8 mouse cellular contexts compared by ENCODE assay signal in the genomic region with DNA sequence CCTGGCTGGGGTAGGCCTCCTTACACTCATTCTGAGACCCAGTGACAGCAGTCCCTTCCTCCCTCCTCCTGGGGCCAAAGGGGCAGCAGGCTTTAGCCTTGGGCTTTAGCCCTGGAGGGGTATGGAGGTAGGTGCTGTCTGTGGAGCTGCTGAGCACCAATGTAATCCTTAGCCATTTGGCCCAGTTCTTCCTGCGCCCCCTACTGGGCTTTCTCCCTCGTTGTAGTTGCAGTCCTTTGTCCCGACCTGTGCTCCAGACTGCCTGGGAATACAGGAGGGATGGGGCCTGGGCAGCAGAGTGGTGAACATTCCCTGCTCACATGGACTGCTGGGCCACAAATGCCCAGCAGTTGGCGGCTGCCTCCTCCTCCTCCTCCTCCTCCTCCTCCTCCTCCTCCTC. TPM values are rescaled to one million over a fixed set of nuclear protein-coding genes. Genes with fewer than 3 reads are reported as not detected.
DNase-seq lines count a peak whose midpoint lies in the region; ATAC-seq and TF ChIP-seq lines count a peak whose summit lies in the region.

No protein-coding gene starts in this region.

- H3K4me3 ChIP-seq in forebrain, embryonic 14.5 days (ENCODE audit: low read depth, low read length) = no peak overlapping the region
- no peak overlapping the region for H3K4me3 ChIP-seq in intestine, embryonic 14.5 days (ENCODE audit: low read depth, low read length)
- no peak overlapping the region for H3K4me3 ChIP-seq in limb, embryonic 12.5 days (replicated peaks)
- H3K4me3 ChIP-seq in midbrain, postnatal 0 days (ENCODE audit: low read depth, low read length) = no peak overlapping the region

- H3K27ac ChIP-seq in forebrain, embryonic 14.5 days (ENCODE audit: low read depth, low read length) = no peak overlapping the region
- H3K27ac ChIP-seq in intestine, embryonic 14.5 days (ENCODE audit: low read depth) = no peak overlapping the region
- no peak overlapping the region for H3K27ac ChIP-seq in limb, embryonic 12.5 days
- no peak overlapping the region for H3K27ac ChIP-seq in midbrain, postnatal 0 days (ENCODE audit: low read depth, low read length)

- peaks cover 70% of the 10 kb centered on the region for H3K36me3 ChIP-seq in forebrain, embryonic 14.5 days (ENCODE audit: control insufficient read depth, insufficient read depth, low read length)
- H3K36me3 ChIP-seq in intestine, embryonic 14.5 days (ENCODE audit: control insufficient read depth, insufficient read depth, low read length) = peaks cover 68% of the 10 kb centered on the region
- peaks cover 86% of the 10 kb centered on the region for H3K36me3 ChIP-seq in limb, embryonic 12.5 days
- peaks cover 64% of the 10 kb centered on the region for H3K36me3 ChIP-seq in midbrain, postnatal 0 days (ENCODE audit: insufficient read depth, low read length)

- TF ChIP-seq CTCF in midbrain, postnatal 0 days (IDR thresholded peaks at IDR 0.05) = peak; percentile 77

- no peak overlapping the region; the same call in 1 of the 2 replicates for H3K9ac ChIP-seq in forebrain, embryonic 14.5 days (ENCODE audit: low read length)
- H3K9ac ChIP-seq in intestine, embryonic 14.5 days (ENCODE audit: low read length) = no peak overlapping the region
- no peak overlapping the region for H3K9ac ChIP-seq in limb, embryonic 12.5 days (replicated peaks)
- H3K9ac ChIP-seq in midbrain, postnatal 0 days (replicated peaks; ENCODE audit: low read length, poor library complexity, severe bottlenecking) = no peak overlapping the region; the same call in 1 of the 2 replicates

- H3K4me1 ChIP-seq in forebrain, embryonic 14.5 days (ENCODE audit: control insufficient read depth, insufficient read depth, low read length) = peaks cover 21% of the 10 kb centered on the region
- H3K4me1 ChIP-seq in intestine, embryonic 14.5 days (replicated peaks; ENCODE audit: control insufficient read depth, insufficient read depth, low read length) = peaks cover 7% of the 10 kb centered on the region; the same call in 1 of the 2 replicates
- H3K4me1 ChIP-seq in limb, embryonic 12.5 days (replicated peaks) = peaks cover 53% of the 10 kb centered on the region
- no peaks in the 10 kb centered on the region for H3K4me1 ChIP-seq in midbrain, postnatal 0 days (ENCODE audit: insufficient read depth, low read length)

- peak; percentile 61 for DNase-seq in left cerebral cortex, adult 11 months (ENCODE audit: low spot score)
- DNase-seq in left cerebral cortex, postnatal 36 days (ENCODE audit: low spot score in 2 of 2) = no peak
- DNase-seq in c-Kit-positive CD71-positive TER-119-positive erythroid progenitor cells, embryonic 14.5 days (ENCODE audit: low spot score) = peak; percentile 40
- DNase-seq in forebrain, embryonic 14.5 days (ENCODE audit: low spot score) = peak; percentile 87
- DNase-seq in intestine, embryonic 14.5 days (ENCODE audit: low spot score) = peak; percentile 88
- DNase-seq in midbrain, postnatal 0 days (ENCODE audit: low spot score) = peak; percentile 80
- DNase-seq in testis, postnatal 10 days (ENCODE audit: low spot score) = peak; percentile 85

- WGBS in forebrain, embryonic 14.5 days = 3% methylated on average over 3 of the region's 4 CpGs
- 9% methylated on average over 4 of the region's 4 CpGs for WGBS in intestine, embryonic 14.5 days
- 3% methylated on average over 3 of the region's 4 CpGs for WGBS in limb, embryonic 12.5 days
- whole genome bisulfite sequencing in midbrain, postnatal 0 days = 16% methylated on average over 4 of the region's 4 CpGs

- H3K27me3 ChIP-seq in forebrain, embryonic 14.5 days (replicated peaks; ENCODE audit: control insufficient read depth, insufficient read depth, low read length) = no peaks in the 10 kb centered on the region
- no peaks in the 10 kb centered on the region for H3K27me3 ChIP-seq in intestine, embryonic 14.5 days (replicated peaks; ENCODE audit: control insufficient read depth, insufficient read depth, low read length)
- peaks cover 9% of the 10 kb centered on the region; the same call in 1 of the 2 replicates for H3K27me3 ChIP-seq in limb, embryonic 12.5 days
- no peaks in the 10 kb centered on the region for H3K27me3 ChIP-seq in midbrain, postnatal 0 days (ENCODE audit: insufficient read depth, low read length)

- intact Hi-C loops in left cerebral cortex, postnatal 36 days (cut with DNase I) = no loop called here

- no peaks in the 10 kb centered on the region for H3K9me3 ChIP-seq in forebrain, embryonic 14.5 days (replicated peaks; ENCODE audit: control insufficient read depth, low read length)
- H3K9me3 ChIP-seq in intestine, embryonic 14.5 days (ENCODE audit: control insufficient read depth, low read length) = no peaks in the 10 kb centered on the region
- H3K9me3 ChIP-seq in limb, embryonic 12.5 days = no peaks in the 10 kb centered on the region
- no peaks in the 10 kb centered on the region for H3K9me3 ChIP-seq in midbrain, postnatal 0 days (ENCODE audit: low read length)

- ATAC-seq in forebrain, embryonic 14.5 days = peak; percentile 56
- peak; percentile 52 for ATAC-seq in intestine, embryonic 14.5 days (replicated peaks; ENCODE audit: low FRiP score, low TSS enrichment, low read depth)
- ATAC-seq in limb, embryonic 12.5 days (ENCODE audit: insufficient number of reproducible peaks, insufficient read depth, low FRiP score, low TSS enrichment, low read depth) = peak; percentile 56
- ATAC-seq in midbrain, postnatal 0 days (ENCODE audit: low FRiP score) = 0 out of 2 replicates have a peak, but pooled peaks have one; percentile 22

- no peak overlapping the region for H3K4me2 ChIP-seq in forebrain, embryonic 14.5 days (ENCODE audit: low read length)
- H3K4me2 ChIP-seq in intestine, embryonic 14.5 days (ENCODE audit: low read length) = no peak overlapping the region
- H3K4me2 ChIP-seq in limb, embryonic 12.5 days = no peak overlapping the region
- no peak overlapping the region for H3K4me2 ChIP-seq in midbrain, postnatal 0 days (ENCODE audit: low read depth, low read length, poor library complexity, severe bottlenecking)

RNA-seq across cellular contexts. Expression of gene Agap3, which starts 29.7 kb away (rescaled TPM):
- total RNA-seq in left cerebral cortex, postnatal 36 days (2021) = 100 to 1,000 TPM; 507 to 566 TPM
- polyA plus RNA-seq in forebrain, embryonic 14.5 days (2014; fragmentation: Nextera tagmentation; extraction: Ambion mirVana) = 47.5 and 49.5 TPM in 2 replicates
- 22.0 and 22.9 TPM in 2 replicates for polyA plus RNA-seq in intestine, embryonic 14.5 days (2014; fragmentation: Nextera tagmentation; extraction: Ambion mirVana)
- polyA plus RNA-seq in limb, embryonic 12.5 days (2016; fragmentation: Nextera tagmentation; extraction: Ambion mirVana) = 42.0 and 67.8 TPM in 2 replicates
- 239 and 282 TPM in 2 replicates for total RNA-seq in midbrain, postnatal 0 days (2014; rRNA removed)
- polyA plus RNA-seq in midbrain, postnatal 0 days (2015; fragmentation: Nextera tagmentation; extraction: Ambion mirVana) = 116 and 120 TPM in 2 replicates

RNA-seq across cellular contexts. Expression of gene Tmub1, which starts 34.0 kb away (rescaled TPM):
- total RNA-seq in left cerebral cortex, postnatal 36 days (2021) = 10 to 100 TPM; 24.8 to 32.5 TPM
- polyA plus RNA-seq in forebrain, embryonic 14.5 days (2014; fragmentation: Nextera tagmentation; extraction: Ambion mirVana) = 45.5 and 47.5 TPM in 2 replicates
- 22.7 and 22.9 TPM in 2 replicates for polyA plus RNA-seq in intestine, embryonic 14.5 days (2014; fragmentation: Nextera tagmentation; extraction: Ambion mirVana)
- 21.0 and 21.8 TPM in 2 replicates for polyA plus RNA-seq in limb, embryonic 12.5 days (2016; fragmentation: Nextera tagmentation; extraction: Ambion mirVana)
- 52.1 and 91.5 TPM in 2 replicates for total RNA-seq in midbrain, postnatal 0 days (2014; rRNA removed)
- polyA plus RNA-seq in midbrain, postnatal 0 days (2015; fragmentation: Nextera tagmentation; extraction: Ambion mirVana) = 65.3 and 65.5 TPM in 2 replicates

RNA-seq across cellular contexts. Expression of gene Fastk, which starts 36.6 kb away (rescaled TPM):
- 100 to 1,000 TPM; 131 to 133 TPM for total RNA-seq in left cerebral cortex, postnatal 36 days (2021)
- 89.3 and 94.3 TPM in 2 replicates for polyA plus RNA-seq in forebrain, embryonic 14.5 days (2014; fragmentation: Nextera tagmentation; extraction: Ambion mirVana)
- 105 and 107 TPM in 2 replicates for polyA plus RNA-seq in intestine, embryonic 14.5 days (2014; fragmentation: Nextera tagmentation; extraction: Ambion mirVana)
- polyA plus RNA-seq in limb, embryonic 12.5 days (2016; fragmentation: Nextera tagmentation; extraction: Ambion mirVana) = 105 TPM in 2 replicates
- 139 and 174 TPM in 2 replicates for total RNA-seq in midbrain, postnatal 0 days (2014; rRNA removed)
- polyA plus RNA-seq in midbrain, postnatal 0 days (2015; fragmentation: Nextera tagmentation; extraction: Ambion mirVana) = 97.9 and 109 TPM in 2 replicates

RNA-seq across cellular contexts. Expression of gene Gbx1, which starts 45.4 kb away (rescaled TPM):
- under 1 TPM in 1 of 2 experiments, not detected in 1; 0.61 TPM for total RNA-seq in left cerebral cortex, postnatal 36 days (2021)
- polyA plus RNA-seq in forebrain, embryonic 14.5 days (2014; fragmentation: Nextera tagmentation; extraction: Ambion mirVana) = 0.49 and 0.51 TPM in 2 replicates
- 0.07 TPM in 1 of 2 replicates, not detected in the other for polyA plus RNA-seq in intestine, embryonic 14.5 days (2014; fragmentation: Nextera tagmentation; extraction: Ambion mirVana)
- polyA plus RNA-seq in limb, embryonic 12.5 days (2016; fragmentation: Nextera tagmentation; extraction: Ambion mirVana) = 0.05 TPM in 1 of 2 replicates, not detected in the other
- 0.33 TPM in 1 of 2 replicates, not detected in the other for total RNA-seq in midbrain, postnatal 0 days (2014; rRNA removed)
- 0.09 and 0.12 TPM in 2 replicates for polyA plus RNA-seq in midbrain, postnatal 0 days (2015; fragmentation: Nextera tagmentation; extraction: Ambion mirVana)

RNA-seq across cellular contexts. Expression of gene Slc4a2, which starts 58.0 kb away (rescaled TPM):
- 10 to 100 TPM; 36.5 to 38.6 TPM for total RNA-seq in left cerebral cortex, postnatal 36 days (2021)
- 11.5 and 14.6 TPM in 2 replicates for polyA plus RNA-seq in forebrain, embryonic 14.5 days (2014; fragmentation: Nextera tagmentation; extraction: Ambion mirVana)
- 32.7 and 35.7 TPM in 2 replicates for polyA plus RNA-seq in intestine, embryonic 14.5 days (2014; fragmentation: Nextera tagmentation; extraction: Ambion mirVana)
- polyA plus RNA-seq in limb, embryonic 12.5 days (2016; fragmentation: Nextera tagmentation; extraction: Ambion mirVana) = 47.1 and 50.2 TPM in 2 replicates
- 35.7 and 42.1 TPM in 2 replicates for total RNA-seq in midbrain, postnatal 0 days (2014; rRNA removed)
- polyA plus RNA-seq in midbrain, postnatal 0 days (2015; fragmentation: Nextera tagmentation; extraction: Ambion mirVana) = 11.5 and 11.8 TPM in 2 replicates

Comparison
In these comparisons a context has a peak if more than half of its experiments do, and no peak if none do; other contexts are left out.
1. DNase-seq: peak in left cerebral cortex, adult 11 months (single experiment), c-Kit-positive CD71-positive TER-119-positive erythroid progenitor cells, embryonic 14.5 days (single experiment), forebrain, embryonic 14.5 days (single experiment), intestine, embryonic 14.5 days (single experiment), midbrain, postnatal 0 days (single experiment) and testis, postnatal 10 days (single experiment); none in left cerebral cortex, postnatal 36 days (0 of 2).
2. Peak in every context shown above with its lines, with median percentiles within 50 percentile points of each other: ATAC-seq.